Mouse (Mus musculus) telencephalon, adult 2 months (tissue): Measurements from ENCODE around the gene Als2cl.
A peak's percentile ranks its signal among the peaks of the same experiment; 100 is the strongest.

Source experiments
- DNase-seq: peaks from one replicate; pipeline ENCODE4 v3.0.0-alpha.2; 2011; ENCODE audit warnings: low read depth, low spot score

Als2cl gene

DNA sequence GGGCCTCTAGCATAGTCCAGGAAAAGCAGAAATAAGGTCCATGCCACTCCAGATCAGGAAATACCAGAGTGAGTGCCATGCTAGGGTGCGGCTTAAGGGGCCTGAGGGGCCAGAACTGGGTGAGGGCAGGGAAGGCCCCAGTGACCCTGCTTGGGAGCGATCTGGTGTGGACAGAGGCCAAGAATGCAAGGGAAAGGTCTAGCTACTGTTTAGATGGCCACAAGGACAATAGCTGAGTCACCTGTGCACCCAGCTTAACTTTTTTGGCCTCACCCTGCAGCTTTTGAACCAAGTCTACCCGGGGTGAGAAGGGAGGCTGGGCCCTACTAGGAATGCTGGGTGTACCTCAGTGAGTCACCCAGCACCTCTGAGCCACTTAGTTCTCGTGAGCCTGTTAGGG lies 1.1 kb downstream of the Als2cl start:
- DNase-seq, result no peak

GRCm38 (mm10) chr9:110881953-110882352 lies 2.3 kb downstream of the Als2cl start:
- DNase-seq, result no peak

GRCm38 (mm10) chr9:110887388-110888303 lies 8.0 kb downstream of the Als2cl start:
- no peak for DNase-seq

DNA sequence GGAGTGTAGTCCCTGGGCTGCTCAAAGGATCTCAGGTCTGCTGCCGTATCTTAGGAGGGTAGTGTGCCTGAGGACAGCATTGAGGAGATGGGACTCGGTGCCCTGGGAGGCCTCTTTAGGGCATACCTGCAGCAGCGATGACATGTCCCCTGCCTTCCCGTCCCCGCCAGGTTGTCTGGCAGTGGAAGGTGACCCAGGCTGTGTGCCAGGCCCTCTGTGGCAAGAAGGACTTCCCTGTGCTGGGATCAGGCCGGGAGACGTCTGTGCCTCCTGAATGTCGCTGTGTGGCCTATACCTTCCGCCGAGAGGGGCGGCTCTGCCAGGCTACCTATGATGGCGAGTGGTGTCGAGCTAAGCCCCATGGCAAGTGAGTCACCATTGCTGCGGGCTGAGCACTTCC lies 9.3 kb downstream of the Als2cl start:
- DNase-seq, result no peak

GRCm38 (mm10) chr9:110890026-110890783 lies 10.5 kb downstream of the Als2cl start:
- no peak for DNase-seq

GRCm38 (mm10) chr9:110891077-110891828 lies 11.6 kb downstream of the Als2cl start:
- no peak for DNase-seq

- no peak for DNase-seq
Measured at GRCm38 (mm10) chr9:110892552-110892951, 12.9 kb downstream of the Als2cl start.

DNA sequence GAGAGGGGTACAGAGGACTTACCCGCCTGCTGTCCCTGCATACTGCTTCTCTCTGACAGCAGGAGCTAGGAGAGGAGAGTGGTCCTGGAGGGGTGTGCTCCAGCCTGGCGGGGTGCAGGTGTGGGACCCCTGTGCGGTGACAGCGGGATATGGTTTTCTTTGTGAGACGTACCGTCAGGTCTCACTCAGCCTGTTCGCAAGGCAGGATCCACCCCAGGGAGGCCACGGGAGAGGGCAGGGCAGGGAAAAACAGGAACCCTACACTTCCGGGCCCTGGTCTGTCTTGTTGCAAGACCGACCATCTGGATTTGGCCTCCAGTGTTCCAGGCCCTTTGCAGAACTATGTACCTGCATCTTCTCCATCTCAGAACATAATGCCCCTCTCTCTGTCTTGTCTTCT lies 13.8 kb downstream of the Als2cl start:
- DNase-seq, result no peak

- DNase-seq, result no peak
Measured at GRCm38 (mm10) chr9:110895507-110895906, 15.8 kb downstream of the Als2cl start.

DNA sequence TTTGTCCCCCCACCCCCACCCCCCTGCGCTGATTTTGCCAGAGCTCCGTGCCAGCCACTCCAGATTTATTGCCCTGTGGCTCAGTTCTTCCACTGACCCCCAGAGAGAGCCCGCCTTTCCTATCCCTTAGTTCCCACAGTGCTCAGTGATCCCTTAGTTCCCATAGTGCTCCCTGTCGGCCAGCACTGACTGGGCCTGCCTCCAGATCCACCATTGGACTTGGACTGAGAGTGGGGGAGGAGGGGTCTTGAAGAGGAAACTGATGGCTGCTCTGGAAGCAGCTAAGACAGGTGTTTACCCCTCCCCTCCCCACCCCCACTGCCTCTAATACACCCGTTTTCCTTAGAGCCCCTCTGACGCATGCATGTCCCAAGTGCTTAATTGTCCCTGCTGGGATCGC lies 16.3 kb downstream of the Als2cl start:
- DNase-seq, result no peak

DNA sequence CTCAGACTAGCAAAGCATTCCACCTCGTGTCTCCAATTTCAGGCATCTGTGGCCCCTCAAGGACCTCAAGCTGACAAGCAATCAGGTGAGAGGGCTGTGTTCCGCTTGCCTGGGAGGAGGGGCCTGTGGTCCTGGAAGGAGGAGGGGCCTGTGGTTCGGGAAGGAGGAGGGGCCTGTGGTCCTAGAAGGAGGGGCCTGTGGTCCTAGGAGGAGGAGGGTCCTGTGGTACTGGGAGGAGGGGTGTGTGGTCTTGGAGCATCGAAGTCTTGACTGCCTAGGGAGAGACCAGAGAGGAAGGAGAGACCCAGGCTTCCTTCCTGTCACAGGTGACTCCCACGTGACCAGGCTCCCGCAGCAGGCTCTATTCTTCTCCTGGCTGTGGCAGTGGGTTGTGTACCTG lies 16.9 kb downstream of the Als2cl start:
- no peak for DNase-seq

DNA sequence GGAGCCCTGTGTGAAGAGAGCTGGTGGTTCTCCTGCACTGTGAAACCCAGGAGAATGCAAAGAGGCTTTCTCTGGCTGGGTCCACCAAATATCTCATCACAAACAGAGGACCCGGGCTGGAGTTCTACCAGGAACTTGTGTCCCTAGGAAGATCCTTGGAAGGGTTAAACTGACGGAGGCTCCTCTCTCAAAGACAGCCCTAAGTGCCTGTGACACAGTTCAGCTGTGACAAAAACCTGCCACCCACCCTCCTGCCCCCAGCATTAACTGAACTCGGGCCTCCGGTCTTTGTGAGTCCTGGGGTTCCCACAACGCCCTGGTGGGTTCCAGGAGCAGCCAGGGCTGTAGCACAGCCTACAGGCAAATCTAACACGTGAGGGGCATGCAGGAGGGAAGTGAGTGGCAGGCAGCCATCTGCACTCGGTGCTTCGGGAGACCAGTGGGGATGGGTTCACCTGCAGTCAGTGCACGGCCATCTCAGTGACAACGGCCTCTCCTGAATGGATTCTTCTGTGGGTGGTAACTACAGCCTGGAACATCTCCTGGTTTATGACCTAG lies 19.9 kb downstream of the Als2cl start:
- no peak for DNase-seq

DNA sequence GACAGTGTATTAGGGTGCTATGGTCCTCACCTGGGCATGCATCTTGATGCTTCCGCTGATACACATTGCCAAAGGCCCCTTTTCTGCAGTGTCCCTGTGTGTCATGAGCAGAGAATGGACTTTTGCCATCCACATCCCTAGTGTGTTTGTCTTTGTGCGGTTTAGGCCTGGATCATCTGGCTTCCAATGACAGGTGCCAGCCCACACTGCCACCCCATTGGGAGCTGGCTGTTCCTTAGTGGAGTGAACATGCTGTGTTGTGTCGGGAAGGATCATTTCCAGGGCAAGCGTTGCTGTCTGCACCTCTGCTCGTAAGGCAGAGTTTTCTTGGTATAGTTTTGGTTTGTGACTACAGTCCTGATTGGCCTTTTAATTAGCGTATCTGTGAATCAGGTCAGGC lies 21.5 kb downstream of the Als2cl start:
- no peak for DNase-seq

- no peak for DNase-seq
Measured at GRCm38 (mm10) chr9:110902271-110902670, 22.6 kb downstream of the Als2cl start.

DNA sequence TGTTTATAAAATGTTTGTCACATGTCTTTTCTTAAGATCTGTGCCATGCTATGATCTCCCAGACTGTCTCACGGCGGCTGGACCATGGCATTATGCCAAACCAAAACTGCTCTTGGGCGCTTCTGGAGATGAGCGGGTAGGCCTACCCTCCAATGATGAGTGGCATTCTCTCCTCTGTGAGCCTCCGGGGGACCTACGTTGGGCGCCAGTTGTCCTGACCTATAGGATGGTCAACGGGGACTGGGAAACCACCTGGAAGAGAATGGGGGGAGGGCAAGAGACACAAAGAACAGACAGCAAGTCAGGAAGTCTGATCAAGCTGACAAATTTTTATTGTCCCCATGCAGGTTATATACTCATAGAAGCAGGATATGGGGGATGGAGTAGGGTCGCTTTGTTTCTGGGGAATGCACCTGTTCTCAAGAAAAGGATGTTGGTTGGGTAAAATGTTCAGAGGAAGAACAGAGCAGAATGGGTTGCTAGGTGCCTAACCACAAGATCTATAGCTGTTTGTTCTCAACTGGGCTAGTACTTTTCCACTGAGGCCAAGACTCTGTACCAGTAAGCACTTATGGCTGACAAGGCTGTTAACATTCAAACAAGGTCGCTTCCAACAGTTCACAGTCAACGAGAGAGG lies 27.6 kb downstream of the Als2cl start:
- no peak for DNase-seq

DNA sequence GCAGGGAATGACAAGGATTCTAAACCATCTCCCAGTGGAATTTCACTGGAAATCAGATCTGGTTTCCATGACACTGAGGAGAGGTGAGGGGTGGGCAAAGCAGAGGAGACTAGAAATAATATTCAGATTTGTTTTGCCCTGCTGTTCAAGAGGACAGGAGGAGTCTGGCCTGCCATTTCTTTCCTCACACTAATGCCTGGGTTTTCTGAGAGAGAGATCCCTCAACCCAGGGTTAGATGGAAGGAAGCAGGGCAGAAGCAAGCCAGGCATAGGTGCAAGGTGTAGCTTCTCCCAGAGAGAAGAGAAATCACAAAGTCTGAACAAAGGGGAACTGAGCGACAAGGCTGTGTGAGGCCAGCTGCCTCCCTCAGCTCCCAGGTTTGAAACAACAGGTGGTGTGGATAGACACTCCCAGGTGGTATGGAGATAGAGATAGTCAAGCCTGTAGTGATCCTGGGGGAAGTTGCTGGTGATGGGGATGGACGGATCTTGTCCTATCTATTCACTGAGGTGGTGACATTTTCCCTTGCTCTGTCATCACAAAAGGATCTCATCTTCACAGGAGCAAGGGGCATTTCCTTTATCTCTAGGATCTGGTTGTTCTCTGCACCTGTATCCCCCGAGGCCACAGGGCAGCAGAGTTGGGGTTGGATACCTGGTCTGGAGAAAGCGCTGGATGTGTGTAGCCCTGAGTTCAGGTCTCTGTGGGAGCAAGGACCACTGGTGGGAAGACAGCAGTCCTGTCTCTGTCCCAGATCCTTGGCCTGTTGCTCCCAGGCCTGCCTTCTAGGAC lies 28.4 kb downstream of the Als2cl start:
- no peak for DNase-seq

DNA sequence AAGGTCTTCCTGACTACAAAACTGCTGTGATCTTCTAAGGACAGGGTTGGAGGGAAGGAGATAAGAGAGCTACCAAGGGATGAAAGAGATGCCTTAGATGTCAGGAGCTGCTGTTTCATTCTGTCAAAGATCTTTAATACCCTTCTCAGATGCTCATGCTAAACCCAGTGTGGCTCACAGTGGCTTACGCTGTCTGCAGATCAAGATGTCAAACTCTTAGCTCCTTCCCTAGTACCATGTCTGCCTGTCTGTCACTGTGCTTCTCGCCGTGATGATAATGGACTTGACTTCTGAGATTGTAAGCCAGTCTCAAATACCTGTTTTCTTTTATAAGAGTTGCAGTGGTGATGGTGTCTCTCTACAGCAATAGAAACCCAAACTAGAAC lies 29.0 kb downstream of the Als2cl start:
- DNase-seq, result no peak

GRCm38 (mm10) chr9:110909371-110909967 lies 29.8 kb downstream of the Als2cl start:
- DNase-seq, result peak; percentile 21

DNA sequence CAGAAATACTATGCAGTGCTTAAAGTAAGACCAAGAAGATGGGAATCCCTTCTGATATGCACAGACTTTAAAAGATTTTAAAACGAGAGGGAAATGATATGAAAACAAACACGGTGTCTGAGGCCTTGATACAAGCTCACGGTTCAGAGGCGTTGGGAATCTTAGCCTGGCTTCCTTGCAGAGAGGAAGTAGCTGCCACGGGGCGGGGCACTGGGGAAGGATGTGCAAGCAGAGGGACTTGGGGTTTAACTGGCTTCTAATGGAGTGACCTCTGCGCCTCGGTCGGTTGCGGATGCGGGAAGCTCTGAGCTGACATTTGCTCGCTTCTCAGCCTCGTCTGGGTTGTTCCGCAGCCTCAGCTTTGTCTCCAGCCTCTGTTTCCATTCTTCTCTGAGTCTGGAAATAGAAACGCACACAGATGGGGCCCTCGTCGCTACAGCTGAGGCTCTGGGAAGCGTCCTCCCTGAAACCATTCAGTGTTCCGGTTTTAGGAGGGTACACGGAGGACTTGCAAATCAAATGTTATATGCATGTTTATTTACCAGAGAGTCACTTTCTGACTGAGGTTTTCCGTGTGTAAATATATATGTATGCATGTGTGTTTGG lies 35.1 kb downstream of the Als2cl start:
- DNase-seq, result no peak

DNA sequence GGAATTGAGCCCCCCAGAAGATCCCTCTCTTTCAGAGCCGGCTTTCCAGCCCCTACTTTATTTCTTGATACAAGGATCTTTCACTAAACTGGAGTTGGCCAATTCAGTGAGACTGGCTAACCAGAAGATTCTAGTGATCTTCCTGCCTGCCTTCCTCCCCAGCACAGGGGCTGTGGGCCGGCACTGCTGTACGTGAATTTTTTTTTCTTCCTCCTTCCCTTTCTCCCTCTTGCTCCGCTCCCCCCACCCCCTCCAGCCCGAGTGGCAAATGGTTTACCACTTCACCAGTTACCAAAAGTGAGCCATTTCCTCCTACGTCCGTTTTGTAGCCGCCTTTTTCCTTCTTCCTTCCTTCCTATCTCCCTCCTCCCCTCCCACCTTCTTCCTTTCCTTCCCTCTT lies 35.8 kb downstream of the Als2cl start:
- no peak for DNase-seq
